Mouse (Mus musculus) CH12.LX (cell line): ENCODE data around the gene Ankrd27.

Source experiments
- CTCF ChIP-seq, 2 experiments: IDR thresholded peaks in 1 of 2; conservative IDR thresholded peaks in 1 of 2; 2 replicates each; pipeline ENCODE4 v1.5.1; 2011 to 2012; ENCODE audit warnings: low read depth in 2 of 2, low read length in 2 of 2, improper control_type of control experiment in 1 of 2, inconsistent platforms in 1 of 2, mild to moderate bottlenecking in 1 of 2, moderate library complexity in 1 of 2
- KAT2A ChIP-seq: IDR thresholded peaks from 2 replicates; pipeline ENCODE4 v1.6.1; 2012; ENCODE audit warnings: low read length, improper control_type of control experiment, inconsistent platforms; ENCODE audit not compliant: insufficient replicate concordance
- POLR2A ChIP-seq: IDR thresholded peaks from 2 replicates; pipeline ENCODE4 v1.6.1; 2011; ENCODE audit warnings: low read depth, mild to moderate bottlenecking, improper control_type of control experiment, low read length
- POLR2AphosphoS2 ChIP-seq: IDR thresholded peaks from 2 replicates; pipeline ENCODE4 v1.6.1; 2011; ENCODE audit warnings: low read depth, low read length, improper control_type of control experiment
- UBTF ChIP-seq: IDR thresholded peaks from 2 replicates; pipeline ENCODE4 v1.6.1; 2012; ENCODE audit warnings: low read depth, mild to moderate bottlenecking, inconsistent platforms, low read length, improper control_type of control experiment, moderate library complexity
- ZC3H11A ChIP-seq: IDR thresholded peaks from 2 replicates; pipeline ENCODE4 v1.6.1; 2012; ENCODE audit warnings: low read depth, mild to moderate bottlenecking, inconsistent platforms, low read length, improper control_type of control experiment

DNA sequence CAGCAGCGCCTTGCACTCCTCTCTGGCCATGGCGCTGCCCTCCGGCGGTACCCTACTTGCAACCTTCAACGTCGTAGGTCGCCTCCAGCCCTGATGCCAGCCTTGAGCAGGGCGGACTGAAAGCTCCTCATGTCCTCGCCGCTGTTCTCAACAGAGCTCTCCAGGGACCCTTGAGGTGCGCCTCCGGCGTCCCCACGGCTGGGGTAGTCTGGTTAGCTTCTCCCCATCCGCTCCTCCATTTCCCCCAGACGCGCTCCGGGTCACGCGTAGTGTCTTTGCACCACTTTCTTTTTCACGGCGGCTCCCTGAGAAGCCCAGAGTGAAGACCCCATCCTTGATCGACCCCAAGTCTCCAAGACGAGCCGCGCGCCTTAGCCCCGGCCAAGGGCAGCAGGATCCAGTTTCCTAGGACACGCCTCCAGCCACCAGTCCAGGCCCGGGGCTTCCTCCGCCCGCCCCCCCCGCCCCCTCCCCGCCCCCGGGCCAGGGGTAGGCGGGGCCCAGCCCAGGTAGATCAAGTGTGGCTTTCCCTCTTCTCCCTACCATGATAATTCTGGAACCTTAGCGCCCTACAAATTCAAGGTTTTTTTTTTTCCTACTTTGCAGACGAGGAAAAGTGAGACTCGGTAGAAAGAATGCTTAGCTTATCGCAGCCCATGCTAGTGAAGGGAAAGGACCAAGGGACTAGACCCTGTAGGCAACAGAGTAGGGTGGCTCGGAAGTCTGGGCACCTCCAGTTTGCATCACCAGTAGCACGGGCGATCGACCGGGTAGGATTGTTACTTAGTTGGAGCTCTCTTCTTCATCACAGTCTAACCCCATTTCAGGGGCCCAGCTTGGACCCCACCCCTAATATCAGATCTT, 621 bp upstream of the Ankrd27 start, which contains the start of gene Rgs9bp:
- TF ChIP-seq POLR2A (no peak), POLR2AphosphoS2 (no peak), UBTF (no peak), CTCF (conservative IDR thresholded peaks at IDR 0.05 in 1 of 2, IDR thresholded peaks at IDR 0.05 in 1 of 2; ENCODE audit: low read depth in 2 of 2, low read length in 2 of 2) (no peak), KAT2A (no peak), ZC3H11A (no peak)
